Mouse (Mus musculus) left cerebral cortex, adult 2 months (tissue): Measurements from ENCODE around the gene Mpzl3. TPM values are rescaled to one million over a fixed set of nuclear protein-coding genes. Genes with fewer than 3 reads are reported as not detected.

ENCODE experiments used
- DNase-seq, 2 experiments: peaks; one replicate each; pipeline ENCODE4 v3.0.0; 2021 to 2022; ENCODE audit warnings: low spot score in 2 of 2, mixed read lengths in 1 of 2; ENCODE audit errors: extremely low spot score in 1 of 2
- H3K27ac ChIP-seq: fragments of 200-600 bp; 2 replicates; pipeline ENCODE4 v1.8.1; 2022
- H3K4me3 ChIP-seq: fragments of 200-600 bp; 2 replicates; pipeline ENCODE4 v1.8.1; 2022
- CTCF ChIP-seq: fragments of 200-600 bp; IDR thresholded peaks from 2 replicates; pipeline ENCODE4 v1.8.1; 2022; ENCODE audit warnings: antibody characterized with exemption, mild to moderate bottlenecking, moderate library complexity
- intact Hi-C: fragments of 180-260 bp; cut with DNase I; formaldehyde crosslinking; loops from one replicate; pipeline ENCODE4 v1.15.1; 2025
- total RNA-seq, 2 experiments: library from RNA; stranded (reverse); gene quantifications; 2 replicates each; pipeline ENCODE4 v1.2.3; 2021

Gene Mpzl3
- total RNA-seq, 2 experiments from 2014 or later = 3.9 to 5.0 TPM

DNA sequence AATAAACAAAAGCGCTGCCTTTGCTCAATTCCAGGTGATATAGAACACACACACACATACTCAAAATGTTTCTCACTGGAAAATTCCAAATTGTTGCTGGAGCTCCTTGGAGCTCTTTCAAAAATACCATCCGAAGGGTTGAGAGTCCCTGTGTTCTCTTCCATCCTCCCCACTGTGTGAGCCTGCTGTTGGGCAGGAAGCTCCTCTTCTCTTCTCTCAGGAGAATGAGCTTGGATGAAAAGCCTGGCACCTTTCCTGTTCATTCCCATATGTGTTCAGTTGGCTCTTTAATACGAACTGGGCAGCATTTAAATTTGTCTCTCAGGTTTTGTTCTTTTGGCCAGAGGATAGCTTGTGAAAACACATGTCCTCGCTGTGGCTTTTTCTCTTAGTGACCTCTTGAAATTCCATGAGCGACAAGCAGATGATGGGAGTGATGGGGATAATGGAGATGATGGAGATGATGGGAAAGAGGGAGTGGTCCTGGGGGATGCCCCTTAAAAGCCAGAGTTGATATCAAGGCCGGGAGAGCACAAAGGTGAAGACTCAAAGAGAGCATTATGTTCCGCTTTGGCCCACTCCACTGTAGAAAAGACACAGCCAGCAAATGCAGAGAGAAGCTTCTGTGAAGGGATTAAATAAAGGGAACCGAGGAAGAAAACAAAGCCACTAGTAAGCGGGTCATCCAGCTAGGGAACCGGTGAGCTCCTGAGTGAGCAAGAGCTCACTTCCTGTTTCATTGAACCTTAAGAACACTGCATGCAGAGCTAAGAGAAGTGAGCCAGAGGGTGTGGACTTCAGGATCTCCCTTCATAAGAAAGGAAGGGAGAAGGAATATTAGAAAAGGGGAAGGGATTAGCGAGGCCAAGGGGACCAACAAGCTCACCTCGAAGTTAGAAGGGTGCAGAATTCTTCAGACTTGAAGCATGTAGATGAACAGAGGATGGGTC, 31.0 kb downstream of the Mpzl3 start:
- TF ChIP-seq CTCF = no peak
- intact Hi-C loops = no loop called here
- Histone ChIP-seq H3K27ac (no peak overlapping the region), H3K4me3 (no peak overlapping the region)
- DNase-seq = no peak

DNA sequence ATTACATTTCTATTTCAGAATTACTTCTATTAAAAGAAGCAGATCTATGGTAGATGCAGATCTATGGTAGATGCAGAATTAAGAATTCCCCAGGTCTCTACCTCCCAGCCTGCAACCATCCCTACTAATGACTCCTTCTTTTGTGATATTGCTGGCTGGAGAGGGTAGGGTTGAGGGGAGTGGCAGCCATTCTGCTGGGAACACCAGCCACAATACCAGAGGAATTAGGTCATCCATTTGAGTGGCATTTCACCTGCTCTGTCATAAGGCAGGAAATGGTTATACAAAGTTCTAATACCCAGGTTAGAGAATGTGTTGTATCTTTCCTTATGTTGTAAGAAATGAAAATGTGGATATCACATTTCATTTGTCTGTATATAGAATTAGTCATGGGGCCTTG, 33.1 kb downstream of the Mpzl3 start:
- H3K27ac ChIP-seq = no peak overlapping the region
- TF ChIP-seq CTCF = no peak
- no peak for DNase-seq
- no peak overlapping the region for H3K4me3 ChIP-seq
- intact Hi-C loops = no loop called here

DNA sequence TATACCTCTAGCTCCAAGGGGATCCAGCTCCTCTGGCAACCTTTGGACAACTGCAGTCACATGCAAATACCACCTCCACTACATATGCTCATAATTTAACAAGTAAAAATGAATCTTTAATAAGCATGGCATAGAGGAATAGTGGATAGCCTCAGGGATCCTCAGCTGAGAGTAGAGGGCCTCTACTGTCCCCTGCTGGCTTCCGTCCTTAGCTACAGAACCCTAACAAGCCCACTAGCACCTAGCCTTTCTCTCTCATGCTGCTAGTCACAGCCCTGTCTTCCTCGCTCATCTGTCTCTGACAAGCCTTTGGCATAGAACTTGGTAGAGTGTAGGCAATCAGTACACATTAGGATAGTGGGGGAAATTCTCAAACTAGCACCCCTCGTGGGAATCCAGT, 35.8 kb downstream of the Mpzl3 start:
- no peak; the same call in 1 of the 2 replicates for TF ChIP-seq CTCF
- H3K4me3 ChIP-seq = no peak overlapping the region
- no peak overlapping the region for H3K27ac ChIP-seq
- DNase-seq = no peak
- intact Hi-C loops = no loop called here

DNA sequence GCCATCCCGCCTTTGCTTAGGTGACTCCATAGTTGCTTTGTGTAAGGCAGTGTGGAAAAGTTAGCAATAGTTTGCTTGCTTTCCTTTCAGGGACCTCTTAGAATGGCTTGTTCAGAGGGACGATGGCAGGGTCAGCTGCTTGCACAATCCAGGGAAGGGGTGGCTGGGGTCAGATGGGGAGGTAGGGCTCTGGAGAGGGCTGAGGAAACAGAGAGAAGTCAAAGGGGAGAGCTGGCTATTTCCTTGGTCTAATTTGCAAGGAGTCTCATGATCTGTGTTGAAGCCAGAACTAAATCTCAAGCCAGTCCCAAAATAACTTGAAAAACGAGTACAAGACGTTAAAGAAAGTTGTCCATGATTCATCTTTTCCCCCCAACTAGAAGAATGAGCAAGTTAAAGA, 37.7 kb downstream of the Mpzl3 start:
- Histone ChIP-seq H3K27ac (no peak overlapping the region), H3K4me3 (no peak overlapping the region)
- no peak for TF ChIP-seq CTCF
- intact Hi-C loops = no loop called here
- no peak for DNase-seq

DNA sequence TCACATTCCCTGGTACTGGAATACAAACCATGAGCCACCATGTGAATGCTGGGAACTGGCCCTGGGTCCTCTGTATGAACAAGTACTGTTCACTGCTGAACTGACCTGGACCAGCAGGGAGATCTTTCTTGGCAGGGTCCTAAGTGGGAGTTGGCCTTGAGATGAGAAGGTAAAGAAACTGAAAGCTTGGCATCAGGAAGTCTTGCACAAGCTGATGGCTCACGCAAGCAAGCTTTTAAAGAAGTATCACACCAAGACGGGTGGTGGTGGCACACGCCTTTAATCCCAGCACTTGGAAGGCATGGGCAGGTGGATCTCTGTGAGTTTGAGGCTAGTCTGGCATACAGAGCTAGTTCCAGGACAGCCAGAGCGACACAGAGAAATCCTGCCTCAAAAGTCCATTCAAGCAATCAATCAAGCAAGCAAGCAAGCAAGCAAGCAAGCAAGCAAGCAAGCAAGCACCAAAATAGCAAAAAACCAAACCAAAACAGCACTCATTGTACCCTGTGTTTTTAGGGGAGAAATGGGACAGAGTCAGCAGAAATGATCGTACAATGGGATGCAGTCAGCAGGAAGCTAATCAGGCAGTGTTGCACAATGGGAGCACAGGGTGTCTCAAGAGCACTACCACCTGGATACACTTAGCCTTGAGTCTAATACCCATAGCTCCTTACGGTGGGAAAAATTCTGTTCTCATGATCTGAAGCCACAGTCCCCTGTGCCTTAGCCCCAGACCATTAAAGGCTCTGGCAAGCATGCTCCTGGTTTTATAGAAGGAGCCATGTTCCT, 40.4 kb downstream of the Mpzl3 start:
- no peak for DNase-seq
- no peak for TF ChIP-seq CTCF
- Histone ChIP-seq H3K27ac (no peak overlapping the region), H3K4me3 (no peak overlapping the region)
- intact Hi-C loops = no loop called here

DNA sequence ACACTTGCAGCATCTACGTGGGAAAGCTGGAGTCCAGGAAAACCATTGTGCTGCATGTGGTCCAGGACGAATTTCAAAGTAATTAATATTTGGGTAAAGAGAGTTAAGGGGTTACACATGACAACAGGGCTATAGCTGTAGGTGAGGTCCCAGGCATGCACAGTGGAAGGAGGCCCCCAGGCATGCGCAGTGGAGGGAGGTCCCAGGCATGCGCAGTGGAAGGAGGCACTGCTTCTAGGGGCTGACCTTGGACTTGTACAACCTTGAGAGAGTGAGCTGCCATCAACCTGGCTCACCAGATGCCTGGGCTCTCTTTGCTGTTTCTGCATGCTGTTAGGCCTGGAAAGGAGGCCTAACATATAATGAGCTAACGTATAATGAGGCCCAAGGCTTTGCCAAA, 42.9 kb downstream of the Mpzl3 start:
- no peak for TF ChIP-seq CTCF
- no peak for DNase-seq
- no peak overlapping the region for H3K4me3 ChIP-seq
- H3K27ac ChIP-seq = no peak overlapping the region
- intact Hi-C loops = no loop called here

DNA sequence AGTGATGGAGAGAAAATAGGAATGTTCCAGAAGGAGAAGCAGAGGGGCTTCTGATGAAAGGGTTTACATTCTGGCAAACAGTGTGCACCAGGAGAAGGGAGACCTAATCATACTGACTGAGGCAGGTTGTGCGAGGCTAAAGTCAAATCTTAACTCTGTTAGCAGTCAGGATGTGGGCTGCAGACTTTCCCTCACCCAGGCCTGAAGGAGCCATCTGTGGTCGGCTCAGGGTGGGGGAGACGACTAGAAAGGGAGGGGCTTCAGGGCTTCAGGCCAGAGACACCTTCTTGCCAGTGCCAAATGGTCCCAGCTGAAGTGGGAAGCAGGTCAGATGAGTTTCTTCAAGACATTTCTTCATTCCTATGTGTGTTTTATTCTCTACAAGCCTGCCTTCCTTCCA, 43.4 kb downstream of the Mpzl3 start:
- Histone ChIP-seq H3K27ac (no peak overlapping the region), H3K4me3 (no peak overlapping the region)
- intact Hi-C loops = no loop called here
- no peak for TF ChIP-seq CTCF
- no peak for DNase-seq

DNA sequence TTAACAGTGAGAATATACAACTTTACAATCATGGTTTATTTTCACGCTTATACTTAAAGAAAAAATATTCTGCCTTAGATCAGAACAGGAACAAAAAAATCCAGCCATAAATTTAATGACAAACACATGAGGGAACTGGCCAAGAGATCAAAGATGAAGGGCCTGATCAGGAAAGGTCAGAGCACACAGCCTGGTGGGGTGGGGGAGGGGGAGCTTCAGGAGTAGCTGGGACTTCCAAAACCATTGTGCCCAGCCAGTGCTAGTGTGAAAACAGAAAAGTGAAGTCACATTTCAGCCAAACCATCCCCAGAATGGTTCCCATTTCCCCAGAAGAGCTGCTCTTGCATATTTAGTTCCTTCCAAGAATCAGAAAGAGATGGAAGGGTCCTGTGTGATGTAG, 47.5 kb downstream of the Mpzl3 start:
- intact Hi-C loops = no loop called here
- no peak for TF ChIP-seq CTCF
- H3K27ac ChIP-seq = no peak overlapping the region
- no peak overlapping the region for H3K4me3 ChIP-seq
- no peak for DNase-seq

DNA sequence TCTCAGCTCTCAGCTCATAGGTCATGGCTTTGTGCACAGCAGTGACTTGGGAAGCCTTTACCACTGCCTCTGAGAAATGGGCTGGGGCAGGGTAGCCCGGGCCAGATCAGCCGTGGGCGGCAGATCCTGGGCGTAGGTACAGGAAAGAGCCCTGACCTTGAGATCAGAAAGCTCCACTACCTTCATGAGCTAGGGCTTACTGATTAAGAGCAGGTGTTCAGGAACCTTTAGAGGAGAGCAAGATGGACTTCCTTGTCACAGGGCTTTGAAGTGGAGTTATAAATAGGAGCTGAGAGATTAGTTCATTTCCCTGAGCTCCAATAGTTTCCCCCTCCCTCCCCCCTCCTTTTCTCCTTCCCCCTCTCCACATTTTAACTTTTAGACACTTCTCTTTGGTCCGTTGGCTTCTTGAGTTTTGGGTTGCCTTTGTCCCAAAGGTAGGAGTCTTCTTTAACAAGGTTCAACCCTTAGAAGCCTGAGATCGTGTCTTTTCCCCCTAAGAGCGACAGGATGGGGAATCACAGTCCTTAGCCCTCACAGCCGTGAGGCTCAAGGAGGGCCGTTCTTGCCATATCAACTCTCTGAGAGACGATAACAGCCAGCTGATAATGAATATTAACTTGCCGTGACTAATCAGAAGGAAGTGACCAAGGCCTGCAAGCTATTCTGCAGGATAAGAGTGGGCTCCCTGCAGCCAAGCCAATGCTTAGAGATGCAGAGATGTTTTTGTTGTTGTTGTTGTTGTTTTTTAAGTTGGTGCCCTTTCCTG, 48.4 kb downstream of the Mpzl3 start:
- intact Hi-C loops = no loop called here
- no peak overlapping the region for H3K4me3 ChIP-seq
- TF ChIP-seq CTCF = no peak

DNA sequence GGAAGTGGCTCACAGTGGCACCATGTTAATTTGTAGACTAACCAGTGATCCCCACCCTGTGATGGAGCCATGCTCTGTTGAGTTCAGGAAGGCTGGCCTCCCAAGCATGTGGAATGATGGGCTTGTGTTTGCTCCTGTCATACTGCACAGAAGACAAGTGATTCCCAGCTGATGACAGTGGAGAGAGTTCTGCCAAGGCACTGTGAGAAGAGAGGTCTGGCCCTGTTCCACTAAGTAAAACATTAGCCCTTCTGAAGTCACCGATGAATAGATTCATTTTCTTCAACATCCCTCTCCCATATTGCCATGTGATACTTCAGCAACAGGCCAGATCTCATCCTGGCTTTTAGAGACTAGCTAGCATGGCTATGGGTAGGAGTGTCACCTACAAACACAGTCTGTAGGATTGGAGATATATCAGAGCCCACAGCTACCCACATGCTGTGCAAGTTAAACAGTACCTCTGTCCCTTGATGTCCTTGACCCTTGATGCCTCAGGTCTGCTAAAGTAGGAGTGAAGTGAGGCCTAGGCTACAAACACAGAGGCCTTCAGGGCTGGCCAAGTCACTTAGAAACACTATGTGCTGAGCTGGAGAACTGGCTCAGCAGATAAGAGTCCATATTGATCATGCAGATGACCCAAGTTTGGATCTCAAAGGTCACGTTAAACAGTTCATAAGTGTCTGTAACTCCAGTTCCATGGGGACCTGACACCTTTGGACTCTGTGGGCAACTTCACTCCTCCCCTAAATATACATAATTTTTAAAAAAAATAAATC, 50.8 kb downstream of the Mpzl3 start:
- no peak for TF ChIP-seq CTCF
- no peak for DNase-seq
- Histone ChIP-seq H3K4me3 (no peak overlapping the region), H3K27ac (no peak overlapping the region)
- intact Hi-C loops = no loop called here

More for the DNA sequence above, 48.4 kb downstream of the Mpzl3 start:
- no peak overlapping the region for H3K27ac ChIP-seq
- DNase-seq = no peak

DNA sequence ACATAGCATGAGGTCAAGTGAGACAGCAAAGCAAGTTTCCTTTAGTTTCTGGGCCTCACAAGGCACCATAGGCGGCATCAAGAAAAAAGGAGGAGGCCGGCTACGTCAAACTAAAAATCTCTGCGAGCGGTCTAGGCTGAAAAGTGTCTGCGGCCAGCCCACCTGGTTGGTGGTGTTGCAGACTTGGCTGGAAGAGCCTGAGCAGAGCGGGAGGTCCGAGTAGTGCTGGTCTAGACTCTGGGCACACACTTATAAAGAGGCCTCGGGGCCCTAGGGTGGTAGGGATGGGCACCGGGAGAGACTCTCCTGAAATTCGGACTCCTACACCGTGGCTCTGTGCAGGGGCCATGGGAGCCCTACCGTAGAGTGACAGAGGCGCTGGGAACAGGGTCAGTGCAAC, 60.7 kb downstream of the Mpzl3 start:
- Histone ChIP-seq H3K4me3 (peak overlapping the region; percentile 58), H3K27ac (peak overlapping the region; percentile 44)
- intact Hi-C loops = no loop called here
- peak; percentile 70 to 74 for DNase-seq
- TF ChIP-seq CTCF = no peak
